Mouse (Mus musculus): Measurements from ENCODE around the gene Btbd35f24. TPM values are rescaled to one million over a fixed set of nuclear protein-coding genes. Genes with fewer than 3 reads are reported as not detected.

Btbd35f24 gene
- polyA plus RNA-seq (2012; rRNA removed), result not detected in 2 replicates

DNA sequence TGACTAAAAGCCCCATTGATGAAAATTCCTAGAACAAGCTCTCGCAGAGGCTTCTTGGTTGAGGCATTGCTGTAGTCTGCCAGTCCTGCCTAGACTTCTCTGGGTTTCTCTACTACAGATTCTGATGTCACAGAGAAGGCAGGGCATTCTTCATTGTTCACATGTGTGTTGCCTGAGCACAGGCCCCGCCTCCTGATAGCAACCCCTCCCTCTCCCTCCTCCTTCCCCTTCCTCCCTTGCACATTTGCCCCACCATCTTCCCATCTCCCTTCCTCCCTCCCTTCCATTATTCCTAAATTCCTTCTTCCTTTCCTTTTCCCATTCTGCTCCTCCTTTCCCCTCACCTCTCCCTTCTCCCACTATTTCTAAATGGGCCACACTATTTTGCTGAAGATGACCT, at the start of gene Btbd35f24:
Gene Btbd35f24, minus strand, starts transcription at position 101 of the 400 bp plus-strand sequence.

Other genes with a start within 250 kb of the Btbd35f24 start
- not detected in 2 replicates for gene Btbd35f23, start 119.0 kb downstream of the Btbd35f24 start, polyA plus RNA-seq (2012; rRNA removed)
- not detected in 2 replicates for gene Btbd35f11, start 247.9 kb upstream of the Btbd35f24 start, polyA plus RNA-seq (2012; rRNA removed)

Measured in stomach, adult 2 months (tissue).